Mouse (Mus musculus): ENCODE results near the gene Yjefn3. TPM values are rescaled to one million over a fixed set of nuclear protein-coding genes. Genes with fewer than 3 reads are reported as not detected.
A peak's percentile ranks its signal among the peaks of the same experiment; 100 is the strongest.

Gene Yjefn3
- total RNA-seq, 1 experiment from 2014 or later, result not detected

- no peak for ATAC-seq (ENCODE audit: extremely low read depth, insufficient number of reproducible peaks, low FRiP score, poor library complexity, severe bottlenecking)
These were observed 12.0 kb upstream of the Yjefn3 start for GRCm38 (mm10) chr8:69914526-69914925.

GRCm38 (mm10) chr8:69912478-69913074 is 10.1 kb upstream of the Yjefn3 start:
- ATAC-seq (ENCODE audit: extremely low read depth, insufficient number of reproducible peaks, low FRiP score, poor library complexity, severe bottlenecking), result no peak

GRCm38 (mm10) chr8:69911917-69912316 is 9.4 kb upstream of the Yjefn3 start:
- ATAC-seq (ENCODE audit: extremely low read depth, insufficient number of reproducible peaks, low FRiP score, poor library complexity, severe bottlenecking), result no peak

GRCm38 (mm10) chr8:69907106-69907505 is 4.6 kb upstream of the Yjefn3 start:
- no peak for ATAC-seq (ENCODE audit: extremely low read depth, insufficient number of reproducible peaks, low FRiP score, poor library complexity, severe bottlenecking)

GRCm38 (mm10) chr8:69906260-69906659 is 3.7 kb upstream of the Yjefn3 start:
- no peak for ATAC-seq (ENCODE audit: extremely low read depth, insufficient number of reproducible peaks, low FRiP score, poor library complexity, severe bottlenecking)

GRCm38 (mm10) chr8:69904096-69904495 is 1.6 kb upstream of the Yjefn3 start:
- ATAC-seq (ENCODE audit: extremely low read depth, insufficient number of reproducible peaks, low FRiP score, poor library complexity, severe bottlenecking), result no peak

- peak; percentile 45 for ATAC-seq (ENCODE audit: extremely low read depth, insufficient number of reproducible peaks, low FRiP score, poor library complexity, severe bottlenecking)
These were observed 591 bp upstream of the Yjefn3 start for GRCm38 (mm10) chr8:69903063-69903542.

- peak; percentile 84 for ATAC-seq (ENCODE audit: extremely low read depth, insufficient number of reproducible peaks, low FRiP score, poor library complexity, severe bottlenecking)
These were observed 889 bp downstream of the Yjefn3 start for GRCm38 (mm10) chr8:69901484-69902162.

- ATAC-seq (ENCODE audit: extremely low read depth, insufficient number of reproducible peaks, low FRiP score, poor library complexity, severe bottlenecking), result no peak
These were observed 1.5 kb downstream of the Yjefn3 start for GRCm38 (mm10) chr8:69900895-69901451.

GRCm38 (mm10) chr8:69899876-69900275 is 2.6 kb downstream of the Yjefn3 start:
- ATAC-seq (ENCODE audit: extremely low read depth, insufficient number of reproducible peaks, low FRiP score, poor library complexity, severe bottlenecking), result no peak

GRCm38 (mm10) chr8:69897857-69898256 is 4.7 kb downstream of the Yjefn3 start:
- ATAC-seq (ENCODE audit: extremely low read depth, insufficient number of reproducible peaks, low FRiP score, poor library complexity, severe bottlenecking), result no peak

GRCm38 (mm10) chr8:69895772-69896451 is 6.6 kb downstream of the Yjefn3 start:
- no peak for ATAC-seq (ENCODE audit: extremely low read depth, insufficient number of reproducible peaks, low FRiP score, poor library complexity, severe bottlenecking)

- no peak for ATAC-seq (ENCODE audit: extremely low read depth, insufficient number of reproducible peaks, low FRiP score, poor library complexity, severe bottlenecking)
These were observed 7.6 kb downstream of the Yjefn3 start for GRCm38 (mm10) chr8:69894836-69895332.

- ATAC-seq (ENCODE audit: extremely low read depth, insufficient number of reproducible peaks, low FRiP score, poor library complexity, severe bottlenecking), result no peak
These were observed 8.6 kb downstream of the Yjefn3 start for GRCm38 (mm10) chr8:69893863-69894262.

GRCm38 (mm10) chr8:69890813-69891241 is 11.7 kb downstream of the Yjefn3 start:
- ATAC-seq (ENCODE audit: extremely low read depth, insufficient number of reproducible peaks, low FRiP score, poor library complexity, severe bottlenecking), result no peak

- ATAC-seq (ENCODE audit: extremely low read depth, insufficient number of reproducible peaks, low FRiP score, poor library complexity, severe bottlenecking), result no peak
These were observed 13.6 kb downstream of the Yjefn3 start for GRCm38 (mm10) chr8:69888902-69889301.

- no peak for ATAC-seq (ENCODE audit: extremely low read depth, insufficient number of reproducible peaks, low FRiP score, poor library complexity, severe bottlenecking)
These were observed 14.2 kb downstream of the Yjefn3 start for GRCm38 (mm10) chr8:69888244-69888866.

GRCm38 (mm10) chr8:69887289-69888243 is 14.9 kb downstream of the Yjefn3 start, which contains the start of gene Cilp2:
Gene Cilp2 (minus strand): TSS chr8:69887687.
- peak; percentile 11; the same call in 1 of the 2 replicates for ATAC-seq (ENCODE audit: extremely low read depth, insufficient number of reproducible peaks, low FRiP score, poor library complexity, severe bottlenecking)

Measured in neutrophil, adult 5-6 weeks (primary cell).